Mouse (Mus musculus) ZHBTc4 (cell line): ENCODE measurements at regions not wholly inside any gene's neighbourhood (a gene's known extent, or its start where the extent isn't known, plus 50 kb on each side); places are given as distances from the start of the nearest gene placed in this dataset.

Source experiments
- DNase-seq: peaks from one replicate; pipeline ENCODE4 v3.0.0-alpha.2; 2011; ENCODE audit warnings: low read depth, low spot score

GRCm38 (mm10) chr11:34153749-34154525, 54.0 kb downstream of the Foxi1 start:
- no peak for DNase-seq

- DNase-seq: peak; percentile 77
Observed at GRCm38 (mm10) chr11:34149370-34149976, 51.1 kb upstream of the 4930469K13Rik start.
